Mouse (Mus musculus) cerebellum, adult 2 months (tissue): ENCODE data around the gene Eef1akmt3. TPM values are rescaled to one million over a fixed set of nuclear protein-coding genes. Genes with fewer than 3 reads are reported as not detected.

Source experiments
- DNase-seq, 2 experiments: peaks; one replicate each; pipeline ENCODE4 v3.0.0; 2021
- H3K27ac ChIP-seq: fragments of 200-500 bp; 2 replicates; pipeline ENCODE4 v1.5.1; 2012; ENCODE audit warnings: low read length, control low read depth, inconsistent platforms; ENCODE audit not compliant: insufficient read depth
- H3K27me3 ChIP-seq: fragments of 200-500 bp; 2 replicates; pipeline ENCODE4 v1.6.1; 2012; ENCODE audit warnings: inconsistent platforms, mild to moderate bottlenecking, low read length, moderate library complexity; ENCODE audit not compliant: control insufficient read depth, insufficient read depth
- H3K4me1 ChIP-seq: fragments of 200-500 bp; 2 replicates; pipeline ENCODE4 v1.6.1; 2011; ENCODE audit warnings: low read length; ENCODE audit not compliant: control insufficient read depth, insufficient read depth
- H3K4me3 ChIP-seq: fragments of 200-500 bp; replicated peaks from 2 replicates; pipeline ENCODE3; 2011; ENCODE audit warnings: mild to moderate bottlenecking, low read depth, low read length, control low read depth; ENCODE audit not compliant: insufficient read depth
- CTCF ChIP-seq: fragments of 200-500 bp; IDR thresholded peaks from 2 replicates; pipeline ENCODE4 v1.5.1; 2011; ENCODE audit warnings: low read depth, mild to moderate bottlenecking, control low read depth, low read length, moderate library complexity, borderline replicate concordance; ENCODE audit not compliant: insufficient read depth
- POLR2A ChIP-seq: fragments of 200-500 bp; IDR thresholded peaks from 2 replicates; pipeline ENCODE4 v1.6.1; 2011; ENCODE audit warnings: low read length, control low read depth, borderline replicate concordance; ENCODE audit not compliant: insufficient read depth
- WGBS: fragments of 180-500 bp; shearing (Covaris S2); methylation state at CpG from one replicate; pipeline ENCODE4 v1.1.7; 2018; 5-methylcytosine and 5-hydroxymethylcytosine counted together
- polyA plus RNA-seq: library from polyadenylated mRNA; depleted of rRNA; stranded (reverse); fragments of >200 nt; gene quantifications from 2 replicates; pipeline ENCODE4 v1.2.3, GENCODE M21; 2012; rRNA removed

Eef1akmt3 gene
- polyA plus RNA-seq, 1 experiment = 0.13 TPM

GRCm38 (mm10) chr10:126985579-126985978 is 55.7 kb downstream of the Eef1akmt3 start:
- H3K4me1 ChIP-seq = peaks cover 55% of the 10 kb centered on the region
- DNase-seq = peak; percentile 43 to 45
- TF ChIP-seq CTCF (no peak), POLR2A (no peak)
- H3K27ac ChIP-seq = peak overlapping the region; percentile 67
- no peaks in the 10 kb centered on the region for H3K27me3 ChIP-seq
- H3K4me3 ChIP-seq = peak overlapping the region; percentile 36
- WGBS = 26% methylated on average over 9 of the region's 9 CpGs

GRCm38 (mm10) chr10:126985127-126985526 is 56.2 kb downstream of the Eef1akmt3 start:
- H3K4me1 ChIP-seq = peaks cover 51% of the 10 kb centered on the region
- H3K4me3 ChIP-seq = peak overlapping the region; percentile 38
- no peaks in the 10 kb centered on the region for H3K27me3 ChIP-seq
- WGBS = 7% methylated on average over 4 of the region's 4 CpGs
- TF ChIP-seq POLR2A (no peak; the same call in 1 of the 2 replicates), CTCF (no peak)
- DNase-seq = no peak
- peak overlapping the region; percentile 67 for H3K27ac ChIP-seq

- TF ChIP-seq CTCF (no peak), POLR2A (0 out of 2 replicates have a peak, but pooled peaks have one; percentile 12)
- DNase-seq = peak; percentile 92 to 94
- H3K4me3 ChIP-seq = peak overlapping the region; percentile 38
- WGBS = under 1% methylated on average over 5 of the region's 5 CpGs
- H3K4me1 ChIP-seq = peaks cover 49% of the 10 kb centered on the region
- no peaks in the 10 kb centered on the region for H3K27me3 ChIP-seq
- peak overlapping the region; percentile 67 for H3K27ac ChIP-seq
These were observed 56.9 kb downstream of the Eef1akmt3 start for GRCm38 (mm10) chr10:126984189-126985004.

- WGBS = 4% methylated on average over 14 of the region's 14 CpGs
- peak in 1 of 2 experiments; percentile 60 for DNase-seq
- Histone ChIP-seq H3K4me3 (peak overlapping the region; percentile 83), H3K4me1 (peaks cover 43% of the 10 kb centered on the region), H3K27me3 (no peaks in the 10 kb centered on the region), H3K27ac (peak overlapping the region; percentile 81)
- TF ChIP-seq POLR2A (no peak), CTCF (no peak)
These were observed 58.1 kb downstream of the Eef1akmt3 start for GRCm38 (mm10) chr10:126983193-126983725.

- peaks cover 30% of the 10 kb centered on the region for H3K4me1 ChIP-seq
- 15% methylated on average over 3 of the region's 3 CpGs for WGBS
- DNase-seq = no peak
These were observed 59.6 kb downstream of the Eef1akmt3 start for GRCm38 (mm10) chr10:126981746-126982145.

More at GRCm38 (mm10) chr10:126981746-126982145, 59.6 kb downstream of the Eef1akmt3 start:
- H3K27me3 ChIP-seq = no peaks in the 10 kb centered on the region
- H3K4me3 ChIP-seq = peak overlapping the region; percentile 83
- H3K27ac ChIP-seq = peak overlapping the region; percentile 81; the same call in 1 of the 2 replicates
- no peak for TF ChIP-seq POLR2A
- TF ChIP-seq CTCF = no peak

Other genes with a start within 250 kb of the Eef1akmt3 start
- gene Atp23, start 140.2 kb downstream of the Eef1akmt3 start, polyA plus RNA-seq = 10.2 and 10.4 TPM in 2 replicates
- gene Ctdsp2, start 62.8 kb downstream of the Eef1akmt3 start, polyA plus RNA-seq = 96.2 and 101 TPM in 2 replicates
- 0.33 and 0.54 TPM in 2 replicates for gene Avil, start 40.8 kb downstream of the Eef1akmt3 start, polyA plus RNA-seq
- 45.2 and 45.4 TPM in 2 replicates for gene Tsfm, start 10.7 kb downstream of the Eef1akmt3 start, polyA plus RNA-seq
- 10.7 and 11.8 TPM in 2 replicates for gene Mettl1, start 99 bp downstream of the Eef1akmt3 start, polyA plus RNA-seq
- gene Cyp27b1, start 6.7 kb upstream of the Eef1akmt3 start, polyA plus RNA-seq = 0.19 and 0.29 TPM in 2 replicates
- gene March9, start 18.7 kb upstream of the Eef1akmt3 start, polyA plus RNA-seq = 11.8 TPM in 2 replicates
- 141 and 143 TPM in 2 replicates for gene Cdk4, start 22.0 kb upstream of the Eef1akmt3 start, polyA plus RNA-seq
- 81.6 and 84.6 TPM in 2 replicates for gene Tspan31, start 28.8 kb upstream of the Eef1akmt3 start, polyA plus RNA-seq
- 99.5 and 109 TPM in 2 replicates for gene Agap2, start 33.8 kb upstream of the Eef1akmt3 start, polyA plus RNA-seq
- 98.9 and 100 TPM in 2 replicates for gene Os9, start 79.6 kb upstream of the Eef1akmt3 start, polyA plus RNA-seq
- 81.9 and 83.6 TPM in 2 replicates for gene B4galnt1, start 123.7 kb upstream of the Eef1akmt3 start, polyA plus RNA-seq
- 3.1 and 3.3 TPM in 2 replicates for gene Slc26a10, start 139.1 kb upstream of the Eef1akmt3 start, polyA plus RNA-seq
- gene Arhgef25, start 148.6 kb upstream of the Eef1akmt3 start, polyA plus RNA-seq = 105 and 117 TPM in 2 replicates
- gene Dtx3, start 154.2 kb upstream of the Eef1akmt3 start, polyA plus RNA-seq = 321 and 339 TPM in 2 replicates
- gene Pip4k2c, start 170.1 kb upstream of the Eef1akmt3 start, polyA plus RNA-seq = 58.8 and 64.1 TPM in 2 replicates
- gene Kif5a, start 221.8 kb upstream of the Eef1akmt3 start, polyA plus RNA-seq = 377 and 378 TPM in 2 replicates
- gene Dctn2, start 224.9 kb upstream of the Eef1akmt3 start, polyA plus RNA-seq = 322 and 328 TPM in 2 replicates
- gene Mbd6, start 247.5 kb upstream of the Eef1akmt3 start, polyA plus RNA-seq = 47.8 and 51.8 TPM in 2 replicates